Mouse (Mus musculus) adrenal gland, postnatal 4 days (tissue): Measurements from ENCODE around the gene Cfap126. TPM values are rescaled to one million over a fixed set of nuclear protein-coding genes. Genes with fewer than 3 reads are reported as not detected.

Experiments
- microRNA-seq: library from miRNA; unstranded; fragments of <30 nt; microRNA quantifications from one replicate; pipeline ENCODE4 v1.2.0, GENCODE M21; 2021
- total RNA-seq, 2 experiments: library from RNA; stranded (reverse); gene quantifications; 2 replicates each; pipeline ENCODE4 v1.2.3; 2021

The Cfap126 gene
- total RNA-seq, 2 experiments from 2014 or later: 2.1 to 2.7 TPM

Small RNA genes lying within 50 kb of the gene (microRNA-seq; reads per million reads assigned to microRNA genes)
- not detected for gene Gm27552
- gene Gm27844: not detected
- 2.4 reads per million for gene Mir6546

Other genes starting within 250 kb of the Cfap126 start
- 10 to 100 TPM; 28.1 to 30.4 TPM for gene Atf6, start 246.1 kb upstream of the Cfap126 start, total RNA-seq
- gene Gm26620, start 228.9 kb upstream of the Cfap126 start, total RNA-seq: 1 to 10 TPM; 1.1 to 1.7 TPM
- 10 to 100 TPM; 24.1 to 26.4 TPM for gene Dusp12, start 228.4 kb upstream of the Cfap126 start, total RNA-seq
- not detected for gene Fcrlb, start 201.0 kb upstream of the Cfap126 start, total RNA-seq
- gene Fcrla, start 186.3 kb upstream of the Cfap126 start, total RNA-seq: 1 to 10 TPM in 1 of 2 experiments, under 1 TPM in 1; 0.64 to 1.0 TPM
- 10 to 100 TPM in 1 of 2 experiments, 1 to 10 TPM in 1; 7.0 to 11.3 TPM for gene Fcgr2b, start 137.4 kb upstream of the Cfap126 start, total RNA-seq
- gene Fcgr4, start 95.0 kb upstream of the Cfap126 start, total RNA-seq: 1 to 10 TPM; 1.8 to 2.1 TPM
- gene Fcgr3, start 49.0 kb upstream of the Cfap126 start, total RNA-seq: 10 to 100 TPM; 13.8 to 15.7 TPM
- gene Sdhc, start 36.7 kb downstream of the Cfap126 start, total RNA-seq: 100 to 1,000 TPM; 359 to 386 TPM
- gene Mpz, start 36.8 kb downstream of the Cfap126 start, total RNA-seq: 10 to 100 TPM; 23.9 to 53.3 TPM
- 10 to 100 TPM; 29.5 to 32.0 TPM for gene Pcp4l1, start 82.3 kb downstream of the Cfap126 start, total RNA-seq
- 10 to 100 TPM in 1 of 2 experiments, under 1 TPM in 1; 0.92 to 10.3 TPM for gene Nr1i3, start 100.1 kb downstream of the Cfap126 start, total RNA-seq
- 10 to 100 TPM; 41.6 to 43.5 TPM for gene Tomm40l, start 108.6 kb downstream of the Cfap126 start, total RNA-seq
- 100 to 1,000 TPM in 1 of 2 experiments, 10 to 100 TPM in 1; 18.3 to 847 TPM for gene Apoa2, start 111.1 kb downstream of the Cfap126 start, total RNA-seq
- 10 to 100 TPM; 22.4 to 23.2 TPM for gene Fcer1g, start 120.4 kb downstream of the Cfap126 start, total RNA-seq
- 1 to 10 TPM; 4.3 to 4.5 TPM for gene Adamts4, start 136.5 kb downstream of the Cfap126 start, total RNA-seq
- 100 to 1,000 TPM; 446 to 477 TPM for gene Ndufs2, start 137.5 kb downstream of the Cfap126 start, total RNA-seq
- 10 to 100 TPM; 48.4 to 56.3 TPM for gene B4galt3, start 156.4 kb downstream of the Cfap126 start, total RNA-seq
- 10 to 100 TPM; 55.8 to 57.1 TPM for gene Ppox, start 167.3 kb downstream of the Cfap126 start, total RNA-seq
- 10 to 100 TPM; 51.4 to 56.0 TPM for gene Usp21, start 174.1 kb downstream of the Cfap126 start, total RNA-seq
- 100 to 1,000 TPM; 138 to 155 TPM for gene Ufc1, start 181.1 kb downstream of the Cfap126 start, total RNA-seq
- gene Dedd, start 215.2 kb downstream of the Cfap126 start, total RNA-seq: 10 to 100 TPM; 41.2 to 43.1 TPM
- gene Nit1, start 231.7 kb downstream of the Cfap126 start, total RNA-seq: 10 to 100 TPM; 62.0 to 68.3 TPM
- 100 to 1,000 TPM; 120 to 125 TPM for gene Pfdn2, start 231.8 kb downstream of the Cfap126 start, total RNA-seq
- 1 to 10 TPM; 6.2 to 6.8 TPM for gene Klhdc9, start 246.9 kb downstream of the Cfap126 start, total RNA-seq